Mouse (Mus musculus) stomach, embryonic 16.5 days (tissue): Measurements from ENCODE around the gene Stk10. TPM values are rescaled to one million over a fixed set of nuclear protein-coding genes. Genes with fewer than 3 reads are reported as not detected.

Experiments
- ATAC-seq: fragments of 200-750 bp; cut with Nextera tagmentation; 2 replicates; pipeline ENCODE4 v1.8.0; 2017; ENCODE audit warnings: moderate number of reproducible peaks, moderate TSS enrichment; ENCODE audit not compliant: insufficient read depth, low FRiP score
- H3K27ac ChIP-seq: fragments of 300-500 bp; sonication (generic); 2 replicates; pipeline ENCODE4 v1.5.1; 2014; ENCODE audit warnings: low read length
- H3K27me3 ChIP-seq: fragments of 300-500 bp; sonication (generic); 2 replicates; pipeline ENCODE4 v1.6.1; 2014; ENCODE audit warnings: low read length, control low read depth, mixed read lengths; ENCODE audit not compliant: control insufficient read depth, insufficient read depth
- H3K36me3 ChIP-seq: fragments of 300-500 bp; sonication (generic); 2 replicates; pipeline ENCODE4 v1.6.1; 2014; ENCODE audit warnings: low read length; ENCODE audit not compliant: control insufficient read depth, insufficient read depth
- H3K4me1 ChIP-seq: fragments of 300-500 bp; sonication (generic); 2 replicates; pipeline ENCODE4 v1.6.1; 2014; ENCODE audit warnings: low read length, control low read depth, mixed read lengths; ENCODE audit not compliant: control insufficient read depth, insufficient read depth
- H3K4me2 ChIP-seq: fragments of 300-500 bp; sonication (generic); 2 replicates; pipeline ENCODE4 v1.6.1; 2014; ENCODE audit warnings: low read depth, low read length, mixed read lengths
- H3K4me3 ChIP-seq: fragments of 300-500 bp; sonication (generic); replicated peaks from 2 replicates; pipeline ENCODE4 v1.5.1; 2014; ENCODE audit warnings: mild to moderate bottlenecking, low read length
- H3K9ac ChIP-seq: fragments of 300-500 bp; sonication (generic); 2 replicates; pipeline ENCODE4 v1.6.1; 2014; ENCODE audit warnings: low read length
- H3K9me3 ChIP-seq: fragments of 300-500 bp; sonication (generic); replicated peaks from 2 replicates; pipeline ENCODE4 v1.6.1; 2016; ENCODE audit warnings: low read length, control low read depth; ENCODE audit not compliant: control insufficient read depth
- WGBS: fragments of 180-500 bp; shearing (Covaris S2); extraction: QIAGEN DNeasy Blood & Tissue Kit; methylation state at CpG from one replicate; pipeline ENCODE4 v1.1.7; 2014; 5-methylcytosine and 5-hydroxymethylcytosine counted together
- polyA plus RNA-seq: library from polyadenylated mRNA; unstranded; fragments of >200 nt; fragmentation: Nextera tagmentation; extraction: Ambion mirVana; gene quantifications from 2 replicates; pipeline ENCODE4 v1.2.1, GENCODE M21; 2015

The Stk10 gene
- polyA plus RNA-seq, 1 experiment from 2014 or later, result 4.2 TPM

GRCm38 (mm10) chr11:32561465-32562355 lies 28.6 kb downstream of the Stk10 start:
- Histone ChIP-seq H3K4me3 (no peak overlapping the region), H3K27me3 (no peaks in the 10 kb centered on the region), H3K4me2 (no peak overlapping the region), H3K27ac (no peak overlapping the region), H3K36me3 (no peaks in the 10 kb centered on the region), H3K9ac (no peak overlapping the region), H3K9me3 (no peaks in the 10 kb centered on the region), H3K4me1 (peaks cover 5% of the 10 kb centered on the region; the same call in 1 of the 2 replicates)
- WGBS, result 80% methylated on average over 10 of the region's 10 CpGs
- ATAC-seq, result no peak

DNA sequence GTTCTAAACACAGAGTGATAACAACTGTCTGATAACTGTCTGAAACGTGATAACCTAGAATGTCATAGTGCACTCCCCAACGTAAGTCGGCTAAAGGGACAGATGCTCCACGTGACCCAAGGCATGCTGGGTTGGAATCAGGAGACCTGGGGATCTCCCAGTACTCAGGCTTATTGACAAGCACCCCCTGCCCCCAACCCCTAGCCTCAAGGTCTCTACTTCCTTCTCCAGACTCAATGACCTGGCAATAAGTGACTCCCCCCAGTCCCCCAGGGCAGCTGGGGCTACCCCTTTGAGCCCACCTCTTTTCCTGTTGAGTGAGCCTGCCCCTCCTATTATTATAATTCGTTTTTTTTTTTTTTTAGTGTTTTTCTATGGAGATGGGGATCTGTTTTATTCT lies 29.6 kb downstream of the Stk10 start:
- H3K4me2 ChIP-seq, result no peak overlapping the region
- peaks cover 9% of the 10 kb centered on the region for H3K4me1 ChIP-seq
- H3K9ac ChIP-seq, result no peak overlapping the region
- H3K27me3 ChIP-seq, result no peaks in the 10 kb centered on the region
- 65% methylated on average over 5 of the region's 5 CpGs for WGBS
- no peak overlapping the region for H3K4me3 ChIP-seq
- H3K36me3 ChIP-seq, result no peaks in the 10 kb centered on the region
- ATAC-seq, result no peak
- H3K27ac ChIP-seq, result no peak overlapping the region
- H3K9me3 ChIP-seq, result no peaks in the 10 kb centered on the region

DNA sequence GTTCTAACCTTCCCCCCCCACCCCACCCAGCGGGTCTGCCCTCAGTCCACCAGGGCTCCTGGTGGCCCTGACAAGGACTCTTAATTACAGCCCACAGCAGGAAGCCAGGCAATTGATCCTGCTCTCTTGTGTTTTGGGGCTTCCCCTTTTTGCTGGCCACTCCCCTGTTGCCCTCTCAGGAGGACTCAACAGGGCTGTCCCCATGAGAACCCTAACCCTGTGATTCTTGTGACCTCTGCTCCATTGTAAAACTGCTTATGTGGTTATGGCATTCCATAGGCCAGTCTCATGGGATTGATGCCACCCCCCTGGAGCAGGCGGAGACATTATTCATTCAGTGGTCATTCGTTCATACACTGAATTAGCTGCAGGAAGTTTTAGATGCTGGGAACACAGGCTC lies 30.6 kb downstream of the Stk10 start:
- 50% methylated on average over 3 of the region's 3 CpGs for WGBS
- Histone ChIP-seq H3K4me3 (no peak overlapping the region), H3K36me3 (no peaks in the 10 kb centered on the region), H3K9ac (no peak overlapping the region), H3K27ac (no peak overlapping the region), H3K4me1 (peaks cover 15% of the 10 kb centered on the region), H3K4me2 (no peak overlapping the region), H3K9me3 (no peaks in the 10 kb centered on the region), H3K27me3 (no peaks in the 10 kb centered on the region)
- no peak for ATAC-seq

DNA sequence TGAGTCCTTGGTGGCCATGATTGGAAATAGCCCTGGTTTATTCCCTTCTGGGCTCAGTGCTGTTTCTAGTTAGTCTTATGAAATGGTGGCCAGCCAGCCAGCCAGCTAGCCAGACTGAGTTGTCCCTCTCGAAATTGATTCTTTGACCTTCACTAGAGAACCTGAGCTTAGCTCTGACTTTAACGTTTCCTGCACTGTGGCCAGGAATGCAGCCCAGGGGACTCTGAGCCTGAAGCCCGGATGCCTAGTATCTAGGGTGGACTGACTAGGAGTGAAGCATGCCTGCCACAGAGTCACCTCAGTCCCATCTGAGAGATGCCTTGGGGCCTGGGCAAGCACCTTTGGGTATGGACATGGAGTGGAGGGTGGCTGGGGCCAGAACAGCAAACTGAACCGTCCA lies 31.5 kb downstream of the Stk10 start:
- H3K9ac ChIP-seq, result no peak overlapping the region
- H3K4me3 ChIP-seq, result no peak overlapping the region
- WGBS, result 52% methylated on average over 4 of the region's 4 CpGs
- no peaks in the 10 kb centered on the region for H3K36me3 ChIP-seq
- ATAC-seq, result no peak
- H3K27me3 ChIP-seq, result no peaks in the 10 kb centered on the region
- H3K27ac ChIP-seq, result peak overlapping the region; percentile 66; the same call in 1 of the 2 replicates
- peaks cover 15% of the 10 kb centered on the region for H3K4me1 ChIP-seq
- no peaks in the 10 kb centered on the region for H3K9me3 ChIP-seq
- no peak overlapping the region for H3K4me2 ChIP-seq

DNA sequence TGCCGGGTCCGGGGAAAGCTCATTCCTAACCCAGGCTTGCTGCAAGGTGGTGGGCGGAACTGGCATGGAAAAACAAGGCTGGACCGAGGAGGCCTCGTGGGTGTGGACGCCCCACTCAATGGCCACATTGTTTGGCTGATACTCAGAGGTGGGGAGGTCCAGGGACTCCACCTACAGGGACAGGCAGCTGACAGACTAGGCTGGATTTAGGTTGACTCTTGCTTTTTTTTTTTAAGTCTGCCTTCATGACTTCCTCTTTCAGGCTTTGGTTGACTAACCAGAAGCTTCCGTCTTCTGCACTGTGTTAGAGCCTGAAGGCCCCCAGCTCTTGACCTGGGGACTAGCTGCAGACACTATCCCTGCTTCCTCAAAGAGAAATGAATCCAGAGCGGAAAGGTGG lies 32.0 kb downstream of the Stk10 start:
- H3K27me3 ChIP-seq, result no peaks in the 10 kb centered on the region
- ATAC-seq, result peak; percentile 72; the same call in 1 of the 2 replicates
- H3K36me3 ChIP-seq, result no peaks in the 10 kb centered on the region
- no peak overlapping the region for H3K9ac ChIP-seq
- no peak overlapping the region for H3K4me3 ChIP-seq
- 47% methylated on average over 8 of the region's 8 CpGs for WGBS
- no peak overlapping the region for H3K4me2 ChIP-seq
- H3K9me3 ChIP-seq, result no peaks in the 10 kb centered on the region
- peaks cover 15% of the 10 kb centered on the region for H3K4me1 ChIP-seq
- peak overlapping the region; percentile 66; the same call in 1 of the 2 replicates for H3K27ac ChIP-seq

DNA sequence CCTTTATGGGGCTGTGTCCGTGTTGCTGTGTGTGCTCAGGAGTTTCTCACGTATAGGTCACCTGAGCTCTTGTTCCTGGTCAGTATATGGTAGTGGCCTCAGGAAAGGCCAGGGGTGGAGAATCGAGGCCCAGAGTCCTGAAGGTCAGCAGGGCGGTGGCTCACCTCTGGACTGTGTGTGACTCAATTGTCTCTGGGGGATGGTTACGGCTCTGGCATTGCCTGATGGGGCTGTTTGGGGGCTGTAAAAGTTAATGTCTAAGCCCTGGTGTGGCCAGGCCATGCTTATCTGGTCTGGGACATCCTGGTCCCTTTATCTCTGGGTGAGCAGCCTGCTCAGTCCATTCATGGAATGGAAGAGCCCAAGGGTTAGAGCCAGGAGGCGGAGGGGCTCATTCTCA lies 33.1 kb downstream of the Stk10 start:
- no peak overlapping the region for H3K4me3 ChIP-seq
- H3K9me3 ChIP-seq, result no peaks in the 10 kb centered on the region
- no peak overlapping the region for H3K4me2 ChIP-seq
- no peak overlapping the region for H3K27ac ChIP-seq
- peaks cover 15% of the 10 kb centered on the region for H3K4me1 ChIP-seq
- H3K27me3 ChIP-seq, result no peaks in the 10 kb centered on the region
- ATAC-seq, result no peak
- WGBS, result 86% methylated on average over 6 of the region's 6 CpGs
- no peak overlapping the region for H3K9ac ChIP-seq
- H3K36me3 ChIP-seq, result no peaks in the 10 kb centered on the region

GRCm38 (mm10) chr11:32567000-32567855 lies 34.1 kb downstream of the Stk10 start:
- Histone ChIP-seq H3K4me3 (no peak overlapping the region), H3K9ac (0 out of 2 replicates have a peak overlapping the region, but pooled peaks have one; percentile 2), H3K36me3 (no peaks in the 10 kb centered on the region), H3K4me1 (peaks cover 15% of the 10 kb centered on the region), H3K27me3 (no peaks in the 10 kb centered on the region), H3K9me3 (no peaks in the 10 kb centered on the region), H3K27ac (no peak overlapping the region), H3K4me2 (no peak overlapping the region)
- ATAC-seq, result no peak
- 69% methylated on average over 10 of the region's 10 CpGs for WGBS

GRCm38 (mm10) chr11:32568060-32568459 lies 35.0 kb downstream of the Stk10 start:
- Histone ChIP-seq H3K36me3 (no peaks in the 10 kb centered on the region), H3K9me3 (no peaks in the 10 kb centered on the region), H3K27me3 (no peaks in the 10 kb centered on the region), H3K4me3 (no peak overlapping the region), H3K4me2 (no peak overlapping the region), H3K27ac (no peak overlapping the region), H3K4me1 (peaks cover 15% of the 10 kb centered on the region), H3K9ac (no peak overlapping the region)
- 83% methylated on average over 7 of the region's 7 CpGs for WGBS
- ATAC-seq, result no peak
